Mouse (Mus musculus): ENCODE data around the gene Trir.

- TF ChIP-seq CTCF (IDR thresholded peaks at IDR 0.05; ENCODE audit: extremely low read depth, insufficient read depth, insufficient read length, insufficient replicate concordance) (no peak), POLR2A (IDR thresholded peaks at IDR 0.05; ENCODE audit: low read depth, low read length) (no peak)
These were observed 9.9 kb upstream of the Trir start for GRCm38 (mm10) chr8:85016724-85017123.

All from spleen, adult 2 months (tissue).